Mouse (Mus musculus) heart, embryonic 14.5 days (tissue): ENCODE measurements around the gene Pde4b. TPM values are rescaled to one million over a fixed set of nuclear protein-coding genes. Genes with fewer than 3 reads are reported as not detected.

ENCODE experiments used
- ATAC-seq: fragments of 200-750 bp; cut with Nextera tagmentation; 2 replicates; pipeline ENCODE4 v1.8.0; 2017; ENCODE audit warnings: low read depth, moderate TSS enrichment; ENCODE audit not compliant: insufficient number of reproducible peaks, insufficient read depth, low FRiP score
- H3K27ac ChIP-seq, 2 experiments: fragments of 200-500 bp in 1 of 2; fragments of 300-500 bp in 1 of 2; sonication (generic) in 1 of 2; replicated peaks in 1 of 2; 2 replicates each; pipeline ENCODE4 v1.5.1; 2012 to 2014; ENCODE audit warnings: low read depth in 2 of 2, low read length in 2 of 2, control low read depth in 1 of 2, mild to moderate bottlenecking in 1 of 2, mixed read lengths in 1 of 2; ENCODE audit not compliant: control insufficient read depth in 1 of 2, insufficient read depth in 1 of 2
- H3K27me3 ChIP-seq: fragments of 300-500 bp; sonication (generic); 2 replicates; pipeline ENCODE4 v1.6.1; 2014; ENCODE audit warnings: mild to moderate bottlenecking, low read length, control low read depth; ENCODE audit not compliant: control insufficient read depth, insufficient read depth
- H3K36me3 ChIP-seq: fragments of 300-500 bp; sonication (generic); 2 replicates; pipeline ENCODE4 v1.6.1; 2014; ENCODE audit warnings: mild to moderate bottlenecking, control low read depth, low read length, mixed read lengths; ENCODE audit not compliant: control insufficient read depth, insufficient read depth
- H3K4me1 ChIP-seq, 2 experiments: fragments of 200-500 bp in 1 of 2; fragments of 300-500 bp in 1 of 2; sonication (generic) in 1 of 2; 2 replicates each; pipeline ENCODE4 v1.6.1; 2012 to 2014; ENCODE audit warnings: low read length in 2 of 2, control low read depth in 1 of 2, mixed read lengths in 1 of 2; ENCODE audit not compliant: control insufficient read depth in 2 of 2, insufficient read depth in 2 of 2
- H3K4me2 ChIP-seq: fragments of 300-500 bp; sonication (generic); 2 replicates; pipeline ENCODE4 v1.6.1; 2014; ENCODE audit warnings: mild to moderate bottlenecking, low read length
- H3K4me3 ChIP-seq, 2 experiments: fragments of 200-500 bp in 1 of 2; fragments of 300-500 bp in 1 of 2; sonication (generic) in 1 of 2; 2 replicates each; pipeline ENCODE4 v1.5.1; 2012 to 2014; ENCODE audit warnings: low read length in 2 of 2, mild to moderate bottlenecking in 2 of 2, control low read depth in 1 of 2, low read depth in 1 of 2, moderate library complexity in 1 of 2; ENCODE audit not compliant: control insufficient read depth in 1 of 2, insufficient read depth in 1 of 2
- H3K9ac ChIP-seq: fragments of 300-500 bp; sonication (generic); 2 replicates; pipeline ENCODE4 v1.6.1; 2014; ENCODE audit warnings: mild to moderate bottlenecking, low read length
- H3K9me3 ChIP-seq: fragments of 300-500 bp; sonication (generic); 2 replicates; pipeline ENCODE4 v1.6.1; 2016; ENCODE audit warnings: low read length, control low read depth; ENCODE audit not compliant: control insufficient read depth
- WGBS: fragments of 180-500 bp; shearing (Covaris S2); extraction: QIAGEN DNeasy Blood & Tissue Kit; methylation state at CpG from one replicate; pipeline ENCODE4 v1.1.7; 2014; 5-methylcytosine and 5-hydroxymethylcytosine counted together
- polyA plus RNA-seq: library from polyadenylated mRNA; unstranded; fragments of >200 nt; fragmentation: Nextera tagmentation; extraction: Ambion mirVana; gene quantifications from 2 replicates; pipeline ENCODE4 v1.2.1, GENCODE M21; 2014

Pde4b gene
- polyA plus RNA-seq, 1 experiment from 2014 or later, result 30.5 TPM

DNA sequence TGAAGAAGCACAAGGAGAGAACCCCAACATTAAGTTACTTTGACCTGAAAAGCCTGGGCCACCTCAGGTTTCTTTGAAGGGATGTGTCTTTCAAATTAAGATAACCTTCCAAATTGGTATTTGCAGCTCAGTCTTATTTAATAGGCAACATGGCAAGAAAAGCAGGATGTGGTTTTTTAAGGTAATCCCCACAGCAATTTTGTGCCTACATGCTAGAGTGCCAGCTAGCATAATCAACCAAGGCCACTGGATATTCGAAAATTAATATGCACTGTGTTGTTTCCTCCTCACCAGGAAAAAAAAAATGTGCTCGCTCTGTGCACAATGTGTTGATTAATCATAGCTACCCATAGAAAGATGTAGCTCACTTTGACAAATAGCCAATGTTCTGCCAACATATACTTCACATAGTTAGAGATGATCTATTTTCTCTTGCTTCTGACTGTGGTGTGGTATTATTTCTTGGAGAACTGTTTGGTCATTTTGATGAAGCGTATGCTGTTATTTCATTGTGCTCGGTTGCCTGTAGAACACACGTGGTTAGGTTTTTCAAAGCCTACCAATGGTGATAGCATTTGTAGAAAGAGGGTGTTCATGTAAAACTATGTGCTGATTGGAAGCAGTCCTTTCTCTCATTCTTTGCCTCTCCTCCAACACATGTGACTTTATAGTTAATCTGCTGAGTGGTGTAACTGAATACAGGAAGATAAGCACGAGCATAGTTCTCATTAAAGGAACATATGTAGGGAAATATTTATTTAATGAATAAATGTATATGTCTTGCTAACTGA is 169.0 kb downstream of the Pde4b start:
- Histone ChIP-seq H3K9me3 (no peaks in the 10 kb centered on the region), H3K9ac (peak overlapping the region; percentile 76), H3K36me3 (no peaks in the 10 kb centered on the region), H3K27ac (peak overlapping the region; percentile 64 to 74; a peak in 3 of 4 replicates), H3K27me3 (no peaks in the 10 kb centered on the region), H3K4me3 (peak overlapping the region; percentile 43 to 53; a peak in 3 of 4 replicates), H3K4me2 (peak overlapping the region; percentile 74), H3K4me1 (peaks cover 4 to 8% of the 10 kb centered on the region in 2 experiments; a peak in 1 of 4 replicates)
- WGBS, result 30% methylated on average over 6 of the region's 6 CpGs
- ATAC-seq, result no peak

DNA sequence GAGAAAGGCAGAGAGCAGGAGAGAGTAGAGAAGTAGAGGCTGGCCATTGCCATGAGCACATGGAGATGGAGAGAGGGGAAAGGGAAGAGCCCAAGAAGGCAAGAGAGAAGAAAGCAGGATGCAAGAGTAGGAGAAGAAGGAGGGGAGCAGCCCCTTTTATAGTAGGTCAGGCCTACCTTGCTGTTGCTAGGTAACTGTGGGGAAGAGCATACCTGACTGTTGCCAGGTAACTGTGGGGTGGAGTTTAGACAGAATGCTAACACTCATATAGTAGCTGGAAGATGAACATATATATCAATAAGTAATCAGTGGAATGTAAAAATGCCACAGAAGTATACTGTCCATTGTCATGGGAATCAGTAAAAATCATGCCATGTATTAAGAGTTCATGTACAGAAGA is 172.9 kb downstream of the Pde4b start:
- Histone ChIP-seq H3K4me3 (no peak overlapping the region), H3K36me3 (no peaks in the 10 kb centered on the region), H3K4me2 (no peak overlapping the region), H3K27me3 (no peaks in the 10 kb centered on the region), H3K9me3 (no peaks in the 10 kb centered on the region), H3K4me1 (0 out of 4 replicates have a peak, but pooled peaks cover 0 to 5% of the 10 kb centered on the region in 2 experiments), H3K9ac (no peak overlapping the region), H3K27ac (no peak overlapping the region)
- ATAC-seq, result no peak

DNA sequence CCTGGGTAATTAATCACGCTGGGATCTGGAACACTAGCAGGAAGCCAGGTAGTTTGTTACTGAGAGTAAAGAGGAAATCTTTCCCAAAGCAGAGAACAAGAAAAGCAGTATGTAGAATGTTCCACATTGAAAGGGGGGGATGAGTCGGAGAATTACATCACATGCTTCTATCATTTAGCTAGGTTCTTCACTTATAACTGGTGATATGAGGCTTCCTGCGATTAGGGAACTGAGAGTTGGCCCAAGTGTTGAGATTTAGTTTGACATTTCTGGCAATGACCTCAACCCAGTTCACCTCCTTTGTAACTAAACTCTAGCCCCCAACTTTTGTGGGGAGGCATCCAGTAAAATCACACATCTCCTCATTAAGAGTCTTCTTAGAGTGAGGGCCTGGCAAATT is 185.0 kb downstream of the Pde4b start:
- ATAC-seq, result no peak
- 51% methylated on average over 3 of the region's 3 CpGs for WGBS

DNA sequence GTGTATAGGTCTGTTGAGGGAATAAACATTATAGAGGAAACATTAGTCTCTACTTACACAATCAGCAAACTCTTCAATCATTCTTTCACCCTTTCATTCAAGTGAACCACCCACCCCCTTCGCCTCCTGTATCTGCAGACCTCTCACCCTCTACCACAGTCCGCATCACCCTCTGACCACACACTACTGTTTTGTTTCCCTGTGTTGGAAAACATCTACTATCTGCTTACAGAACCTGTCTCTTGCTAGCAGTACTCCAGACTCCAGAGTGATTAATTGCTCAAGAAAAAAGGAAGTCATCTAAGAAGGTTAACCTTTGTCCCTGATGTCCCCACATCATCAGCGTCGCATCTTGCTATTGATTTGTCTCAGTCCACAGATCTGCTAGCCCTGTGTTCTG is 185.4 kb downstream of the Pde4b start:
- ATAC-seq, result no peak
- peaks cover 0 to 12% of the 10 kb centered on the region in 2 experiments; a peak in 3 of 4 replicates for H3K4me1 ChIP-seq
- 89% methylated on average over 4 of the region's 4 CpGs for WGBS

More for the DNA sequence above, 185.0 kb downstream of the Pde4b start:
- no peak overlapping the region for H3K4me3 ChIP-seq
- H3K9me3 ChIP-seq, result no peaks in the 10 kb centered on the region
- no peak overlapping the region for H3K27ac ChIP-seq
- H3K4me2 ChIP-seq, result no peak overlapping the region
- H3K36me3 ChIP-seq, result no peaks in the 10 kb centered on the region
- peaks cover 0 to 12% of the 10 kb centered on the region in 2 experiments; a peak in 3 of 4 replicates for H3K4me1 ChIP-seq
- H3K9ac ChIP-seq, result no peak overlapping the region
- no peaks in the 10 kb centered on the region for H3K27me3 ChIP-seq

DNA sequence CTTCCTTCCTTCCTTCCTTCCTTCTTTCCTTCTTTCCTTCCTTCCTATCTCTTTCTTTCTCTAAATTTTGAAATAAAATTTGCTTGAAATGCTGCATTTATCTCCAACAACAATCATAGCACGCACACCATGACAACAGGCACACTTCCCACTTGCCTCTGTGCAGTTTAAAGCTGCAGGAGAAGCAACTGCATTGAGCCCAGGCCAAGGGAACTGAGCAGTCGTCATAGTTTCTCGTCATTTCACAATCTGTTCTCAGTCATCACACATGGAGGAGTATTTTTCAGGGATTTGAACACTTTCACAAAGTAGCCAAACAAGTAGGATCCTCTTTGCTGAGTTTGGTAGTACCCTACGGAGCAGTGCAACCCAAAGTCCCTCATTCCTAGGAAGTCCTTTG is 188.4 kb downstream of the Pde4b start:
- Histone ChIP-seq H3K4me3 (no peak overlapping the region), H3K27ac (no peak overlapping the region), H3K9ac (no peak overlapping the region), H3K27me3 (no peaks in the 10 kb centered on the region), H3K36me3 (no peaks in the 10 kb centered on the region), H3K4me1 (peaks cover 5 to 22% of the 10 kb centered on the region in 2 experiments), H3K9me3 (no peaks in the 10 kb centered on the region), H3K4me2 (no peak overlapping the region)
- 68% methylated on average over 4 of the region's 4 CpGs for WGBS
- ATAC-seq, result no peak

More for the DNA sequence above, 185.4 kb downstream of the Pde4b start:
- Histone ChIP-seq H3K9me3 (no peaks in the 10 kb centered on the region), H3K4me2 (no peak overlapping the region), H3K4me3 (no peak overlapping the region), H3K27me3 (no peaks in the 10 kb centered on the region), H3K27ac (no peak overlapping the region), H3K9ac (no peak overlapping the region), H3K36me3 (no peaks in the 10 kb centered on the region)

DNA sequence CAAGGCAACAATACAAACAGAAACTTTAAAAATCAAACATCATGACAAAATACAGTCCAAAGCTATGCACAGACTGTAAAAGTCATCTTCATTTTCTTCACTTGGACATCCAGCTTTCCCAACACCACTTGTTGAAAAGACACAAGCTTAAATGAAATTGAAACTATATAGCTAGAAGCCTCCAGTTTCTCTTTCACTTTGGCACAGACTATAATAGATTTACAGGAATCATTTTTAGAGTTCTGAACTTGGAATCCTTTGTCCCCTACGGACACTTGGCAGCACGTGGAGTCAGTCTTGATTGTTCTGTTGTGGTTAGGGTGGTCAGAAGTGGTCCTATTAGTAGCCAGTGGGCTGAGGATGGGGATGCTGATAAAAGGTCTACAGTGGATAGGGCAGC is 191.6 kb downstream of the Pde4b start:
- Histone ChIP-seq H3K9ac (no peak overlapping the region), H3K9me3 (no peaks in the 10 kb centered on the region), H3K4me2 (peak overlapping the region; percentile 18; the same call in 1 of the 2 replicates), H3K4me3 (no peak overlapping the region), H3K4me1 (peaks cover 5 to 14% of the 10 kb centered on the region in 2 experiments; a peak in 3 of 4 replicates), H3K27me3 (no peaks in the 10 kb centered on the region), H3K36me3 (no peaks in the 10 kb centered on the region), H3K27ac (0 out of 4 replicates have a peak overlapping the region, but pooled peaks of 1 of the 2 experiments have one; percentile 17)
- WGBS, result 60% methylated on average over 2 of the region's 2 CpGs
- ATAC-seq, result no peak

DNA sequence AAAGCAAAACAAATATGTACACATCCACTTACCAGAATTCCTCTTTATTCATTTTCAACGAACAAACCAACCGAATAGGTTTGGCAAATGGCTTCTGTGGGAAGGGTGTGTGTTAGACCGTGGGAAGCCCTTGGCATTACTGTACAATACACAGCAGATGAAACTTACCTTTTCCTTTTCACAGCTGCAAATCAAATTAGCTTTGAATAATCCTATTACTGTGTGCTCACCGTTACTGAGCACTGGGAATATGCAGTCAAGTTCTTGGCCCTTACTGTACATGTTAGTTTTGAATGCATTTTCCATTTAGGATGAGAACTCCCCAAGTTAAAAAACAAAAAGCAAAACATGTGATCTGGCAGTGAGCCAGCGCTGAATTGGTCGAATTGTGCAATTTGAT is 199.8 kb downstream of the Pde4b start:
- Histone ChIP-seq H3K4me2 (no peak overlapping the region), H3K4me3 (no peak overlapping the region), H3K36me3 (no peaks in the 10 kb centered on the region), H3K9ac (no peak overlapping the region), H3K9me3 (no peaks in the 10 kb centered on the region), H3K27me3 (no peaks in the 10 kb centered on the region), H3K27ac (no peak overlapping the region; a peak in 1 of 4 replicates), H3K4me1 (peaks cover 0 to 16% of the 10 kb centered on the region in 2 experiments; a peak in 2 of 4 replicates)
- whole genome bisulfite sequencing, result 84% methylated on average over 6 of the region's 6 CpGs
- no peak for ATAC-seq
